Mouse (Mus musculus) brain, embryonic 14.5 days (tissue): Measurements from ENCODE around the gene Astn2.

Experiments
- CTCF ChIP-seq: fragments of 200-500 bp; IDR thresholded peaks from 2 replicates; pipeline ENCODE4 v1.5.1; 2012; ENCODE audit warnings: inconsistent platforms, mild to moderate bottlenecking, moderate library complexity, borderline replicate concordance; ENCODE audit not compliant: insufficient read depth, insufficient read length; ENCODE audit errors: extremely low read depth
- POLR2A ChIP-seq: fragments of 200-500 bp; IDR thresholded peaks from 2 replicates; pipeline ENCODE4 v1.6.1; 2012; ENCODE audit warnings: mild to moderate bottlenecking, inconsistent platforms, borderline replicate concordance; ENCODE audit not compliant: poor library complexity, insufficient read depth, insufficient read length, severe bottlenecking; ENCODE audit errors: extremely low read depth

DNA sequence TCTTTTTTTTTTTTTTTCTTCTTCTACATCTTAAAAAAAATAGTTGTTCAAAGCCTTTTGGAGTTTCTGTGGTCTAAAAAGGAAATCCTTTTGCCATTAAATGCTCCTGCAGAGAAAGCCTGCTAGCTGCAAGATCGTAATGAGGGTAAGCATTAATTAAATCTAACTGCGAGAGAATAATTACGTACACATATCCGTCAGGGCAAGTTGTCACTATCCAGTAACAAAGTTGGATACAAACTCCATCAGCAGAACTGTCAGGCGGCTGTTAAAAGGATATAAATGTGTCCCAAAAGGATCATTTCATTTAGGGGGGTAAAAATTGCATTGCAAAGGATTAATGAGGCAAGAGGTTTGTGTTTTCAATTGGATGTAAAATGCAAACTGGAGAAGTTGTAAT lies 302.4 kb downstream of the Astn2 start:
- no peak for TF ChIP-seq POLR2A
- TF ChIP-seq CTCF, result no peak
